Mouse (Mus musculus): Measurements from ENCODE around the gene Nelfb.

Gene Nelfb

DNA sequence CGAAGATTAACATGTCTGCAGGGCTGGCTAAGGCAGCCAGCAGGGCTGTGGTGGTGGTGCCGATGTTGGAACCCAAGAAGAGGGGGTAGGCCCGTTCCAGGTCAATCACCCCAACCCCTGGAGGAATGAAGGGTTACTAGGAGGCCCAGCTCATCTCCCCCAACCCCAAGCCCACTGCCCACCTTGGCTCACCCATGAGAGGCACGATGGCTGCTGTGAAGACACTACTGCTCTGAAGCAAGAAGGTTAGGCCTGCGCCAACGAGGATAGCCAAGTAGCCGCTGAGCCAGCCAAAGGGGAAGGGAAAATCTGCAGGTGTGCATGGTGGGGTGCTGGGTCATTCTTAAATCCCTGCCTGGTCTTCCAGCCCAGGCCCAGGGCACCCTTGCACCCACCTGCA is 19.3 kb upstream of the Nelfb start:
- peak in 1 of 2 experiments; percentile 12 for DNase-seq

DNA sequence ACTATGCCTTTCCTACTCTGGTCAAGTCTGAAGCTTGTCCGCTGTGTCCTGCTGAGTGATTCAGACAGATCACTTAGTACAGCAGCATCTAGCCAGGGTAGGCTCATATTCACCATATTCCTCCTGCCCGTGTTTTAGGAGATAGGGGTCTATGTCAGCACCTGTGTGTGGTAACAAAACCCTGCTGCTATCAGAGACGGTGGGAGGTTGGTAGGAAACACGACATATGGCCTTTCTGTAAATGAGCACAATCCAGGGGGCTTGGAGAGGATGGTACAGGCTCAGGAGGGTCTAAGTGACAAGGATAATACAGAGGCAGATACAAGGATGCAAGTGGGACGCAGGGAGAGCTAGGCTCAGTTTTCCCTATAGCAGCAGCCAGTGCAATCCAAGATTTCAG is 18.3 kb upstream of the Nelfb start:
- DNase-seq, result no peak

DNA sequence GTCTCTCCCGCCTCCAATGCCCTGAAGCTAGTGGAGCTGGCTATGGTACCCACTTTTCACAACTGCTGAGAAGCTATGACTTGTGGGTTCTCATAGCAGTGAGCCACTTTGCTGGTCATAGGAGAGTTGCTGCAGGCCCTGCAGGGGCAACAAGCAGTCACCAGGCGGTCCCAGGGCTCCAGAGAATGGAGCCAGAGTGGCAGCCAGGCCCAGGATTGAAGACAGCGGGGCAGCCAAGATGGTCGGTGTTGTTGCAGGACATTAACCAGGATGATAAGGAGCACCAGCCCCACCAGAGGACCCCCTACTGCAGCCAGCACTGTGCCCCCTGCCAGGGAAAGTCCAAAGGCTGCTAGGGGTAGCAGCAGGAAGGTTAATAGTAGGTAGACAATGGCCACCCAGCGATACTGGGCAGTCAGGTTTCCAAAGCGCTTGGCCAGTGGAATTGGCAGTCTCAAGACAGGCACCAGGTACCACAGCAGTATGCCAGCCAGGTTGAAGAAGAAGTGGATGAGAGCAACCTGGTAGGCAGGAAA is 17.8 kb upstream of the Nelfb start:
- peak in 1 of 2 experiments; percentile 33 for DNase-seq

DNA sequence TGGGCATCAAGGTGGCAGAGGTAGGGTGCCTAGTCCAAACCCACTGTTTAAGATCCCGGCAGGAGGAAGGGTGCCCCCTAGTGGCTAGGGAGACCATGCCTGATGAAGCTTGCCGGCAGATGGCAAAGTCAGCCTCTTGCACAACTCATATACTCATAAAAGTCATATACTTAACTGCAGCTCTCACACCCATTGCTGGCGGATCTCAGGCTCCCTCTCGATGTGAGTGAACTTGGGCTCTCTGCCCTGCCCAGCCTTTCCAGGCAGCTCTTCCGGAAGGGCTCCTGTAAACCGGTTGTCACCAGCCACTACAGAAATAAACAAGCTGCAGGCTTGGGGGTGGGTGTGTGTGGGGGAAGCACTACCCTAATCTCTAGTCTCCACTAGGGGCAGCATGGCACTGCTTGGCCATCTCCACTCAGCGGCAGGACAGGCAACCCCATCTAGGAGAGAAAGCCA is 17.2 kb upstream of the Nelfb start:
- peak; percentile 85 to 90 for DNase-seq

DNA sequence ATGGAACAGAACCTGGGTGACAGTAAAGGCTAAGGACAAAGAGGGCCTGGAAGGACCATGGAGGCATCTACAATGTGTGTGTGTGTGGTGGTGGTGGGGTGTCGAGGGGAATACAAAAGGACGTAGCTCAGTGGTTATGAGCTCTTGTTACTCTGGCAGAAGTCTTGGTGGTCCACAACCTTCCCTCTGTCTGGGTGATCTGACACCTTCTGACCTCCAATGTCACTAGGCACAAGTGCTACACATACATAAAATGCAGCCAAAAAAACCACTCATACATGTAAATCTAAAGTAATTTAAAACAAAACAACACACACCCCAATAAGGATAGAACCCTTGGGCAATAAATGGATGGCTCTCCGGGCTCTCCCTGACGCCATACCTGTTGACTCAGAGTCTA is 16.1 kb upstream of the Nelfb start:
- peak in 1 of 2 experiments; percentile 12 for DNase-seq

DNA sequence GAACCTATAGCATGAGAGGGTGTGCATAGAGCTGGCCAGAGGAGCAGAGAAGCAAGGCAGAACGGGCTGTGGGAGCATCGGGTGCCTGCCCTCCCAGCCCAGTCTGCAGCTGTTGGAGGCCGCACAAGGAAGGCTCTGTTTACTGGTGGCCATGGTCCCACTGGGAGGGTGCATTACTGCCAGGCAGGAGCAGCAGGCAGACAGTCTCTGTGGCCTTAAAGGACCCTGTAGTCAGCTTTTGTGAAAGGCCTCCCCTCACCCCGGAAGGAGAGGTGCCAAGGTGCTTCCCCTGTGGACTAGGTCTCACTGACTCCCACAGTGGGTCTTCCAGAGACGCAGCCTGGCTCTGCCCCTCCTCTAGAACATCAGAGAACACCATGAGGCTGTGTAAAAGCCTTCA is 15.6 kb upstream of the Nelfb start:
- peak in 1 of 2 experiments; percentile 50 for DNase-seq

DNA sequence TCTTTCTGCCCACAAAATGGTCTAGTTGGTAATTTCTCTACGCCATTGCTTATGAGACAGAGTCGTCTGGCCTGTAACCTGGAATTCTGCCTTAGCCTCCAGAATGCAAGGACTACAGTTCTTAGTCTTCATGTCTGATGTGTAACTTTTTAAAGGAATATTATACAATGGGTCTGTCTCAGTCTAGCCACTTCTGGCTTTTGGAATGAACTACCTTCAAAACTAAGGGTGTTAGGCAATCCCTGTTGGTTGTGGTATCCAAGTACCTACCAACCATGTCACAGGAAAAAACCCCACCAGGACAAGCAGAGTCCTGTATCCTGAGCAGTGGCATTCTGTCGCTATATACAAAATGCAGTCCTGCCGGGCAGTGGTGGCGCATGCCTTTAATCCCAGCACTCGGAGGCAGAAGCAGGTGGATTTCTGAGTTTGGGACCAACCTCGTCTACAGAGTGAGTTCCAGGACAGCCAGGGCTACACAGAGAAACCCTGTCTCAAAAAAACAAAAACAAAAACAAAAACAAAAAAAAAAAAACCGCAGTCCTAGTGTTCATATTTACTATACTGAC is 14.6 kb upstream of the Nelfb start:
- peak in 1 of 2 experiments; percentile 4 for DNase-seq

DNA sequence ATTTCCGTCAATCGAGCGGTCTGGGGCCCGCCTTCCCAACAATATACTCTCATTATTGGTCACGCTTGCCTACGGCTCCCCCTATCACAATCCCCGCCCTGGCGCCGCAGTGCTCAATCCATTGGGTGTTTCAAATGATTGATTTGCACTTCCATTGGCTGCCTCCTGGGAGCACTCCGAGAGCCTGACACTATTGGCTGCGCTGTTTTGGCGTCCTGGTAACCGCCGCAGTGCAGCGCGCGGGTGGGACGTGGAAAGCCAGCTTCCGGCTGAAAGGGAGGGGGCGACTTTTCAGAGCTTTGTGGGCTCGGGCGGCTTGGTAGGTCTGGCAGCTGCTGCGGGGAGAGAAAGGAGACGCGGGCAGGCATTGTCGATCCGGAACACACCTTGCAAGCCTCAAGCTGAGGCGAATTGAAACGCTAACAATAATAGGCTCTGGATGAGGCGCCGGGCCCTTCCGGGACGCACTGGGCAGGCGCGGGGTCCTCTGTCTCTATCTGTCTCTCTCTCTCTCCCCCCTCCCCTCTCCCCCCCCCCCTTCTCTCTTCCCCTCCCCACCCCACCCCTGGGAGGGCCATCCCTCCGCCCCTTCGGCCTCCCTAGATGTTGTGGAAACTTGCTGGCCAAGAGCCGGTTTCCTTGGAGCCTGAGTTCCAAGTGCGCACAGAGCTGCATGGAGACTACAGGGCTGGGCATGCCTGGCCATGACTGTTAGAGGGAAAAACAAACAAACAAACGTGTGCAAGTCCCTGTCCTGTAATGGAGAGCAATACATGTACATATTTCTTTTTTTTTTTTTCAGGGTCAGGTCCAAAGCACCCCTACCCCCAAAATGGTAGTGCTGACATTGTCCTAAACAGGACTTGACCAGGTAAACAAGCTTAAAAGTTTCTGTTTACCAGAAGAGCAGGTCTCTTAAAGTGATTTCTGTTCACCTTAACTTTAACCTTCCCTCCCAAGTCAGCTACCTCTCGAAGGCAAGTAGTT is 13.8 kb upstream of the Nelfb start:
- DNase-seq, result peak; percentile 96 to 97

DNA sequence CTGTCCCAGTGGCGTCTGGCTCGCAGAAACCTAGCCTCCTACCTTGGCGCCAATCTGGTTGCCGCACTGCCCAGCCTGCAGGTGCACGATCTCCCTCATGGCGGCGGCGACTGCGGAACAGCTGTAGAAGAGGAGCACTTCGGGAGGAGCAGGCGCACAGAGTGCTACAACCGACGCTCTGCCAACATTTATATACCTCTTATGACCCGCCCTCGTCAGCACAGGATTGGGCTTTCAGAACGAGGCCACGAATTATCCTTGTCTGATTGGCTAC is 13.1 kb upstream of the Nelfb start, which contains the start of gene Tubb4b:
Tubb4b (minus strand) TSS at position 211 of the 274 bp plus-strand sequence.
- no peak for DNase-seq

DNA sequence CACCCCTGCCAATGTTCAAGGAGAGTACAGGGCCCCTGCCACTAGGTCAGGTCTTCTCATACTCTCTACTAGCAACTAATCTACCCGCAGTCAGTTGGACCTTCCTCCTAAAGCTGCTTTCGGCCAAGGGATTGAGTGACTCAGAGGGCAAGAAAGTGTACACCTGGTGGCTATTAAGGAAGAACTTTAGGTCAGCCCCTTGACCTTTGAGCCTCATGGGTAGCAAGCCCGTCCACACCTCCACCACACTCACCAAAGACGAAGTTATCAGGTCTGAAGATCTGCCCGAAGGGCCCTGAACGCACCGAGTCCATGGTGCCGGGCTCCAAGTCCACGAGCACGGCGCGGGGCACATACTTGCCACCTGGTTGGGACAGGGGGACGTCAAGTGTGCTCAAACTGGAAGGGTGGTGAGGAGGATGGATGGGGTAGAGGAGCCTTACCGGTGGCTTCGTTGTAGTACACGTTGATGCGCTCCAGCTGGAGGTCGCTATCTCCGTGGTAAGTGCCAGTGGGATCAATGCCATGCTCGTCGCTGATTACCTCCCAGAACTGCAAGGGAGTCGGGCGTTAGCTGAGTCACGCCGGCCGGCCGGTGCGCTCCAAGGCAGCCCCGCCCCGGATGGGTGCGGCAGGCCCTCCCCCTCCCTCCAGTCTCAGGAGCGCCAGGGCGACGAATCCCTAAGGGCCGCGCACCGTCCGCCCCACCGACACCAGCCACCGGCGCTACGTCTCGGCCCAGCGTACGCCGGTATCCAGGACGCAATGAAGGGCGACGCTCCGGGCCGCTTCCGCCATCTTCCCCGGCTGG is 12.6 kb upstream of the Nelfb start:
- peak in 1 of 2 experiments; percentile 85 for DNase-seq

DNA sequence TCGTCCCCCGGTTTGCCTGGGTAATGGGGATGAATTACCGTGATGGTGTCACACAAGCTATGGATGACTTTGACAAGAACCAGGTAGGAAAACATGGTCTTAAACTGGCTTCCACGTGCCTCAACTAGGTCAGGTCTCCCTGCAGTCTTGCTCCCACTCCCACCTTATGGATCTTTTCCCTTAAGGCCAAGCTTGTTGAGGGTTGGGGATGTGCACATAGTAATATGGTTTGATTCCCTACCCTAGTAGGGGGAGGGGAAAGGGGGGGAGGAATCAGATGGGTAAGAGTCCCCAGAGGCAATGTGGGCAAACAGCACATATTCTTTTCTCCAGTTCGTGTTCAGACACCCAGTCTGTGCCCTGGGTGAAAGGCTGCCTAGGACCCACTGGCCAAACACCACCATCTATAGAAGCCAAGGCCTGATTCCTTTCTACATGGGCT is 10.1 kb upstream of the Nelfb start:
- DNase-seq, result no peak

DNA sequence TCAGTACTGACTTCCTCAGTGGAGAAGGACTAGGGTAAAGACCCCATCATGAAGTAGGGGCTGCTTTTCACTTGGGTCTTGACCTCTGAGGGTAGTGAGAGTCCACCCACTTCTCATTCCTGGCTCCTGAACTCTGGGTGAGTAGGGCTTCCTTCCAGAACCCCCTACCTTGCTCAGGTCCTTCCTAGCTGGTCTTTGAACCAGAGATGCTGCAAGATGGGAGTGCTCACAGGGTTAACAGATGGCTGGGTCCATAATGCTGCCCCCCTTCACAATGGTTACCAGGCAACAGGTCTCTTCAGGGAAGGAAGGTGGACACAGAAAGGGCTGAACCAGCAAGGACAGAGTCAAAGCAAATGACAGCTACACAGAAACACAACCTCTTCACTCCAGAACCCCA is 7.2 kb upstream of the Nelfb start, which contains the start of gene Fam166a:
Fam166a (plus strand) TSS at position 301 of the 400 bp plus-strand sequence.
- no peak for DNase-seq

DNA sequence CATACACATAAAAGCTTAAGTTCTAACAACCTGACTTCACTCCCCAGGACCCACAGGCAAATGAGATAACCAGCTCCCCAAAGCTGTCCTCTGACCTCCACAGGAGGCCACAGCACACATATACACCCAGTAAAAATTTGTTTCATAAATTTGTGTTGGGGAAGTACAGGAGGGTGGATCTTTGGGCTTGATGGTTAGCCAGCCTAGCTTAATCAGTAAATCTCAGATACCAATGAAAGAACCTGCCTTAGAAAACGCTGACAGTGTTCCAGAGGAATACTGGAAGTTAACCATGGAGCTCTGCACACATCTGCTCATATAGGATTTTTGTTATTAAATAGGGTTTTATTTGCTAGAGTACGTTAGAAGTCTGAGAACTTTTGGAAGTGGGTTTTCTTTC is 6.4 kb upstream of the Nelfb start:
- no peak for DNase-seq

DNA sequence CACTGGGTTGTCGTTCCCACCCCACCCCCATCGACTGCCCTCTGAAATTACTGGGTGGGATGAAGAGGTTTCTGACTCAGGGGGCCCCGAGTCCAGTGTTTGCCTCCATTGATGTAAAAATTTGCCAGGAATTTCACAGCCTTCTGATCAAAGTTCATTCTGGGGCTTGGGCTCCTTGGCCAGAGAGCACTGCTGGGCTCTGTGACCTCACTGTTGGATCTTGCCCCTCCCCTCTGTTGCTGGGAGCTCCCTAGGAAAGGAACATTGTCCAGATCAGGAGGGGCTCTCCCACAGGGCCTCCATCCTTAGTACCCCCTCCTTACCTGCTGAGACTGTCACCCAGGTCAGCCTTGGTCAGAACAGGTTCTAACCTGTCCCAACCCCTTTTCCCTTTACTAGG is 3.2 kb upstream of the Nelfb start, which contains the start of gene Stpg3:
Stpg3 (minus strand) TSS at position 194 of the 400 bp plus-strand sequence.
- DNase-seq, result no peak

DNA sequence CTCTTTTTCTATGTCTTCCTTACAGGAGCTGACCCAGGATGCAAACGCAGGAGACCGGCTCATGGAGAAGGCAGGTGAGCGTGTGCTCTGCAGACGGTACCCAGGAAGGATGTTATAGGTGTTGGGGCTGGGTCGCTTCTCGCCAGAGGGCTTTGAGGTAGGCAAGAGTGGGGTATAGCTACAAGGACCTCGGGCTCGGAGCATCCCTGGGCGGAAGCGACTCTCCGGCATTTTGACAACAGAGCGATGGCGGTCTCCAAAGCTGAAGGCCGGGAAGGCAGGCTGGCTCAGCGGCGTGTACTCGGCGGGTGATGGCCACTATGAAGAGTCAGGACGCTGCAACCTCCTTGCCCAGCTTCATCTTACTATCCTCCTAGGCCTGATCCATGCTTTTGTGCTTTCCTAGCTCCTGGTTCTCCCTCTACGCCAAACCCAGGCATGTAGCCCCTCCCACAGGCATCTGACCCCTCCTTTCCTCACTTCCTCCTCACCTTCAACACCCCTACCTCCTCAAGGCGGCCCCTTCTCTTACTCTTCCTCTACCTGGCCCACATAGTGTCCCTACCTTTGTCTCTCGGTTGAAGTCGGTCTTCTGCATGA is 2.1 kb upstream of the Nelfb start:
- no peak for DNase-seq

DNA sequence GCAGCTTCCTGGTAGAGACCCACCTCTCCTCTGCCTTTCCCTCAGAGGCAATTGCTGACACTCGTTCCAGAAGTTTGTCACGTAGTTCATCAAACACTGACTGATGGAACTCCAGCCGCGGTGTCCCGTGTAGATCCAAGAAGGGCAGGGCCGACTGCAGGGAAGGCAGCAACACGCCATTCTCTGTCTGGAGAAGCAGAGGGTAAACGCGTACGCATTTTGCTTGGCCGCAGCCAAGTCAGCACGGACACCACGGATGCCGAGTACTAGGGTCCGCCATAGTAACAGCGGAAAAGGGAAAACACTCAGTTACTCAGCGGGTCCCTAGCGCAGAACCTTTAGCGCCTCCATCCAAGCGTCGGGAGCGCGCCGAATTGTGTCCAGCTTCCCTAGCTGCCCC is 603 bp downstream of the Nelfb start:
- DNase-seq, result no peak

DNA sequence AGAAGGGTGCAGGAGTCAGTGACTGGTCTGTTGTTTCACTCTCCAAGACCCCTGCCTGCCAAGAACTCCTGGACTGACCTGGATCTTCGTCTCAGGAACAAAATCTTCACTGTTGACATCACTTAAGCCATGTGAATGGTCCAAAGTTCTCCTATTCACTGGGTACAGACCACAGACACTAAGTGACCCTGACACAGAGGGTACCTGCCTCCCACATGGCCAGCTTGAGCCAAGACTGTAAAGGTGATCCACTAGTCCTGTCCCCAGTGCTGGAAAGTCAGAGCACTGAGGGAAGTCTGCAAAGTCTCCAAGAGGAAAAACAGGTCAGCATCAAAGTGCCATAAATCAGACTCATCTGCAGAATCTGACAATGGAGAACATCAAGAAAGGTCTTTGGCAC is 3.7 kb downstream of the Nelfb start:
- no peak for DNase-seq

DNA sequence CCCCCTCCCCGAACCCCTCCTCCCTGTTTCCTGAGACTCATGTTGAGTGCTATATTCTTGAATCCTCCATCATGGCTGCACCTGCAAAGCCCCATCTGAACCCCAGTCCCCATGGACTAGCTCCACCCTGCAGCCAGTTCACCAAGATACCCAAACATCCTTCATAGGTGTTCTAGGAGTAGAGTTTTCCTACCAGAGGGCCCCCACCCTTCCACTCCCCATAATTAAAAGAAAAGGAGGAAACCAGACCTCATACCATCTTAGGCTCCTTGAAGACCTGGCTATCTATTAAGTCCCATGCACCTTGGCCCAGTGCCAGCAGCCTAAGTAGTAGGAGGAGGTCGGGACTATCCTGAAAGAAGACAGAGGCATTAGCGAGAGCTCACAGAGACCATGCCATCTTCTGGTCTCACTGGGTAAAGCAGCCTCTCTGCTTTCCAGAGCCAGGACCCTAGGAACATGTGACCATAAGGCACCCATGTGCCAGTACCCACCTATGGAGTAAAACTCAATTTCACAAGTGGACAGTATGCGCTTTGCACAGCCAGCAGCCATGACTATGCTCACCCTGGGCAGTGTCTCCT is 7.6 kb downstream of the Nelfb start:
- no peak for DNase-seq

DNA sequence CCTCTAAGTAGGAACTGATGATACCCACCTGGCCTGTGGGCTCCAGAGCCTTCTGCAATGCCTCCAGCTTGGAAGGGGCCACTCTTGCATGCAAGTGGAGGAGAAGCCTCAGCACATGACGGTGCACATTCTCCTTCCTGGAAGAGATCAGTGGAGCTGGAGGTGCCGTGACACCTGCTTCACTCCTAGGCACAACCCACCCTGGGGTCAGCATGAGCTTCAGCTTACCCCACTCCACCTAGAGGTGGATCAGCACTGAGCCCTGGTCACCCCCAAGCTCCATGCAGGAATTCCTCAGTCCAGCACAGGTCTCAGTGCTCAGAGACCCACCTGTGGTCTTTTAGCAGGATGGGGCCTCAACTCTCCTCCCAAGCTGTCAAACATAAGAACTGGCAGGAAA is 10.7 kb downstream of the Nelfb start:
- DNase-seq, result no peak

DNA sequence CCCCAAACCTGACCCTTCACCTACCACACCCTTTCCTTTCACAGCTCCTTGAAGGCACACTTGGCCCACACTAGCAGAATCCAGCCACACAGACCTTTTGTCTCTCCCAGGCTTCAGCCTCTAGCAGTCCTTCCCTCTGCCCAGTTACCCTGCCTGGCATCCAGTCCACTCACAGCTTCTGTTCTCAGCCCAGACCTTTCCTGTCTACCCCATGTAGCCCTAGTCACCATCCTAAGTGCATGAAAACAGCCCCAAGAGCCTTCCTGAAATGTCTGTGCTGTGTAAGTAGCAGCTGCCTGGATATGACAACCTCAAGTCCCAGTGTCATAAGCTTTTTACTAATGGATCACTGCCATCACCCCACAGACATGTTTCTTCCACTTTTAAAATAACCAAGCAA is 13.3 kb downstream of the Nelfb start:
- no peak for DNase-seq

DNA sequence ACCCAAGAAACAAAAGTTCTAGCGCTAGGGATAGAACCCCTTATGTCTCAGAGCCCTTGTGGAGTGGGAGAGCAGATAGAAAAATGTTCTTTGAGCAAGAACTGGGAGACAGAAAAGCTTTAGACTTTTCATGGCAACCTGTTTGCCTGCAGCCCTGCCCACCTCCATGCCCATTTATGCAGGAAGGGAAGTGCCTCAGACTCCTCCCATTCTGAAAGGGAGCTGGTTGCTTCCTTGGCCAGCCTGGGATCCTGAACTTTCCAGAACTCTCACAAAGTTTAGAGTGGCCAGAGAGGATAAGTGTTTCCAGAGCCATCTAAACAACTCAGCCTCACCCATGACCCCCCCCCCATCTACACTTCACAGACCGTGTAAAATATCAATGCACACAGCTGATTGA is 14.1 kb downstream of the Nelfb start:
- DNase-seq, result no peak
